Mouse (Mus musculus) embryonic facial prominence, embryonic 11.5 days (tissue): ENCODE data around the gene Slc22a23. TPM values are rescaled to one million over a fixed set of nuclear protein-coding genes. Genes with fewer than 3 reads are reported as not detected.

Experiments
- ATAC-seq: fragments of 200-750 bp; cut with Nextera tagmentation; replicated peaks from 2 replicates; pipeline ENCODE4 v1.8.0; 2017; ENCODE audit warnings: low read depth; ENCODE audit not compliant: insufficient number of reproducible peaks, low FRiP score, low TSS enrichment
- DNase-seq: peaks from one replicate; pipeline ENCODE4 v3.0.0-alpha.2; 2015; ENCODE audit warnings: low spot score
- H3K27ac ChIP-seq: fragments of 300-500 bp; sonication (generic); replicated peaks from 2 replicates; pipeline ENCODE4 v1.5.1; 2014; ENCODE audit warnings: mild to moderate bottlenecking, low read depth, low read length, control low read depth
- H3K27me3 ChIP-seq: fragments of 300-500 bp; sonication (generic); 2 replicates; pipeline ENCODE4 v1.6.1; 2014; ENCODE audit warnings: mild to moderate bottlenecking, low read length, moderate library complexity, mixed read lengths; ENCODE audit not compliant: control insufficient read depth, insufficient read depth
- H3K36me3 ChIP-seq: fragments of 300-500 bp; sonication (generic); replicated peaks from 2 replicates; pipeline ENCODE4 v1.6.1; 2014; ENCODE audit warnings: low read depth, mild to moderate bottlenecking, low read length, moderate library complexity, mixed read lengths; ENCODE audit not compliant: control insufficient read depth, insufficient read depth
- H3K4me1 ChIP-seq: fragments of 300-500 bp; sonication (generic); 2 replicates; pipeline ENCODE4 v1.6.1; 2014; ENCODE audit warnings: low read length, mixed read lengths; ENCODE audit not compliant: control insufficient read depth, insufficient read depth
- H3K4me2 ChIP-seq: fragments of 300-500 bp; sonication (generic); 2 replicates; pipeline ENCODE4 v1.6.1; 2014; ENCODE audit warnings: low read depth, mild to moderate bottlenecking, control low read depth, low read length, moderate library complexity
- H3K4me3 ChIP-seq: fragments of 300-500 bp; sonication (generic); 2 replicates; pipeline ENCODE4 v1.5.1; 2014; ENCODE audit warnings: low read depth, low read length, control low read depth
- H3K9ac ChIP-seq: fragments of 300-500 bp; sonication (generic); replicated peaks from 2 replicates; pipeline ENCODE4 v1.6.1; 2014; ENCODE audit warnings: mild to moderate bottlenecking, control low read depth, low read length
- H3K9me3 ChIP-seq: fragments of 300-500 bp; sonication (generic); replicated peaks from 2 replicates; pipeline ENCODE4 v1.6.1; 2016; ENCODE audit warnings: mild to moderate bottlenecking, low read length, inconsistent platforms, mixed read lengths; ENCODE audit not compliant: control insufficient read depth
- WGBS: fragments of 180-500 bp; shearing (Covaris S2); extraction: QIAGEN DNeasy Blood & Tissue Kit; methylation state at CpG from one replicate; pipeline ENCODE4 v1.1.7; 2014; 5-methylcytosine and 5-hydroxymethylcytosine counted together
- polyA plus RNA-seq: library from polyadenylated mRNA; unstranded; fragments of >200 nt; fragmentation: Nextera tagmentation; extraction: Ambion mirVana; gene quantifications from 2 replicates; pipeline ENCODE4 v1.2.1, GENCODE M21; 2014

Gene Slc22a23
- polyA plus RNA-seq, 1 experiment from 2014 or later: 4.9 TPM

- ATAC-seq (no peak), DNase-seq (no peak)
- Histone ChIP-seq H3K27me3 (no peaks in the 10 kb centered on the region), H3K9me3 (no peaks in the 10 kb centered on the region), H3K9ac (no peak overlapping the region), H3K4me2 (no peak overlapping the region), H3K36me3 (no peaks in the 10 kb centered on the region), H3K4me1 (no peaks in the 10 kb centered on the region), H3K27ac (no peak overlapping the region), H3K4me3 (no peak overlapping the region)
- WGBS: 32% methylated on average over 12 of the region's 12 CpGs
Measured at GRCm38 (mm10) chr13:34227720-34228661, 117.0 kb downstream of the Slc22a23 start.

- 6% methylated on average over 1 of the region's 1 CpGs for WGBS
- no peak for ATAC-seq
- no peak overlapping the region for H3K4me2 ChIP-seq
- no peak overlapping the region for H3K27ac ChIP-seq
- no peak overlapping the region for H3K4me3 ChIP-seq
- DNase-seq: no peak
- H3K4me1 ChIP-seq: no peaks in the 10 kb centered on the region
- no peaks in the 10 kb centered on the region for H3K27me3 ChIP-seq
- no peaks in the 10 kb centered on the region for H3K36me3 ChIP-seq
- no peak overlapping the region for H3K9ac ChIP-seq
- no peaks in the 10 kb centered on the region for H3K9me3 ChIP-seq
Measured at GRCm38 (mm10) chr13:34226940-34227339, 118.0 kb downstream of the Slc22a23 start.

GRCm38 (mm10) chr13:34222985-34223384 lies 122.0 kb downstream of the Slc22a23 start:
- Histone ChIP-seq H3K4me2 (no peak overlapping the region), H3K27ac (no peak overlapping the region), H3K9me3 (no peaks in the 10 kb centered on the region), H3K36me3 (no peaks in the 10 kb centered on the region; the same call in 1 of the 2 replicates), H3K9ac (no peak overlapping the region), H3K27me3 (no peaks in the 10 kb centered on the region), H3K4me3 (no peak overlapping the region), H3K4me1 (no peaks in the 10 kb centered on the region)
- WGBS: 62% methylated on average over 7 of the region's 7 CpGs
- DNase-seq (no peak), ATAC-seq (no peak)

- no peaks in the 10 kb centered on the region; the same call in 1 of the 2 replicates for H3K36me3 ChIP-seq
- no peak overlapping the region for H3K27ac ChIP-seq
- H3K9me3 ChIP-seq: no peaks in the 10 kb centered on the region
- ATAC-seq: no peak
- WGBS: 87% methylated on average over 3 of the region's 3 CpGs
- H3K4me3 ChIP-seq: no peak overlapping the region
- H3K27me3 ChIP-seq: no peaks in the 10 kb centered on the region
- no peak for DNase-seq
- H3K4me2 ChIP-seq: no peak overlapping the region
- H3K4me1 ChIP-seq: no peaks in the 10 kb centered on the region
- H3K9ac ChIP-seq: no peak overlapping the region
Measured at GRCm38 (mm10) chr13:34219728-34220127, 125.3 kb downstream of the Slc22a23 start.

GRCm38 (mm10) chr13:34218776-34219175 lies 126.2 kb downstream of the Slc22a23 start:
- no peaks in the 10 kb centered on the region; the same call in 1 of the 2 replicates for H3K36me3 ChIP-seq
- H3K4me2 ChIP-seq: no peak overlapping the region
- no peaks in the 10 kb centered on the region for H3K9me3 ChIP-seq
- 89% methylated on average over 3 of the region's 3 CpGs for WGBS
- DNase-seq (no peak), ATAC-seq (no peak)
- no peak overlapping the region for H3K9ac ChIP-seq
- H3K4me1 ChIP-seq: no peaks in the 10 kb centered on the region
- no peak overlapping the region for H3K4me3 ChIP-seq
- no peak overlapping the region for H3K27ac ChIP-seq
- H3K27me3 ChIP-seq: no peaks in the 10 kb centered on the region

- Histone ChIP-seq H3K27me3 (no peaks in the 10 kb centered on the region), H3K9ac (no peak overlapping the region), H3K4me1 (no peaks in the 10 kb centered on the region), H3K36me3 (no peaks in the 10 kb centered on the region), H3K4me2 (no peak overlapping the region), H3K27ac (no peak overlapping the region), H3K9me3 (no peaks in the 10 kb centered on the region), H3K4me3 (no peak overlapping the region)
- 80% methylated on average over 3 of the region's 3 CpGs for WGBS
- ATAC-seq (no peak), DNase-seq (no peak)
Measured at GRCm38 (mm10) chr13:34214855-34215254, 130.1 kb downstream of the Slc22a23 start.

- Histone ChIP-seq H3K9ac (no peak overlapping the region), H3K27ac (no peak overlapping the region), H3K4me2 (no peak overlapping the region), H3K4me1 (no peaks in the 10 kb centered on the region), H3K4me3 (no peak overlapping the region), H3K36me3 (no peaks in the 10 kb centered on the region), H3K9me3 (no peaks in the 10 kb centered on the region), H3K27me3 (no peaks in the 10 kb centered on the region)
- WGBS: 67% methylated on average over 10 of the region's 10 CpGs
- ATAC-seq: no peak
- no peak for DNase-seq
Measured at GRCm38 (mm10) chr13:34212735-34213212, 132.2 kb downstream of the Slc22a23 start.

GRCm38 (mm10) chr13:34211261-34211775 lies 133.7 kb downstream of the Slc22a23 start:
- no peaks in the 10 kb centered on the region for H3K4me1 ChIP-seq
- H3K4me3 ChIP-seq: no peak overlapping the region
- 71% methylated on average over 4 of the region's 4 CpGs for WGBS
- no peak for DNase-seq
- no peaks in the 10 kb centered on the region for H3K36me3 ChIP-seq
- H3K9ac ChIP-seq: no peak overlapping the region
- no peaks in the 10 kb centered on the region for H3K9me3 ChIP-seq
- no peaks in the 10 kb centered on the region for H3K27me3 ChIP-seq
- no peak overlapping the region for H3K27ac ChIP-seq
- ATAC-seq: no peak
- no peak overlapping the region for H3K4me2 ChIP-seq
